Mouse (Mus musculus) erythroblast, embryonic 14.5 days (primary cell): ENCODE results near the gene Iqschfp.

Experiments used
- GATA1 ChIP-seq: IDR thresholded peaks from 2 replicates; pipeline ENCODE4 v1.6.1; 2012; ENCODE audit warnings: low read length, inconsistent platforms, mixed read lengths
- TAL1 ChIP-seq: IDR thresholded peaks from 3 replicates; pipeline ENCODE4 v1.6.1; 2012; ENCODE audit warnings: low read length, inconsistent platforms, mixed read lengths

GRCm38 (mm10) chr3:68582103-68582740 is 690.2 kb downstream of the Iqschfp start:
- TF ChIP-seq GATA1 (no peak), TAL1 (no peak)
